In genomic region chr5:149097841-149098240, GRCm38 (mm10) we compare ENCODE assay signal across 26 mouse cellular contexts.
DNase-seq lines count a peak whose midpoint lies in the region; ATAC-seq and TF ChIP-seq lines count a peak whose summit lies in the region.
"Had no signal": no experiment of that assay in that cellular context is flagged by ENCODE, and none has a peak within 500 bp of the region (broad histone marks: within the 10 kb centered on the region; RNA-seq: fewer than 3 reads in every experiment).

No protein-coding gene starts in this region.

- no peaks in the 10 kb centered on the region for H3K36me3 ChIP-seq in liver, postnatal 0 days (replicated peaks; ENCODE audit: insufficient read depth, low read length)
- H3K36me3 ChIP-seq in liver, embryonic 11.5 days (ENCODE audit: control insufficient read depth, insufficient read depth, low read length) = no peaks in the 10 kb centered on the region
- H3K36me3 ChIP-seq in MEL (ENCODE audit: control insufficient read depth in 1 of 2, insufficient read depth in 2 of 2, low read length in 2 of 2) = no peaks in the 10 kb centered on the region
- H3K36me3 ChIP-seq: heart, embryonic 12.5 days; limb, embryonic 10.5 days; limb, embryonic 15.5 days had no signal

- H3K4me2 ChIP-seq in liver, postnatal 0 days (ENCODE audit: low read depth, low read length) = no peak overlapping the region
- no peak overlapping the region for H3K4me2 ChIP-seq in liver, embryonic 11.5 days
- H3K4me2 ChIP-seq: forebrain, embryonic 13.5 days; heart, embryonic 12.5 days; hindbrain, embryonic 14.5 days; limb, embryonic 15.5 days had no signal

- H3K9ac ChIP-seq in liver, postnatal 0 days (replicated peaks) = no peak overlapping the region
- H3K9ac ChIP-seq in liver, embryonic 11.5 days (ENCODE audit: low read depth, low read length) = no peak overlapping the region
- no peak overlapping the region for H3K9ac ChIP-seq in MEL (ENCODE audit: control insufficient read depth, low read depth, low read length, poor library complexity, severe bottlenecking)
- H3K9ac ChIP-seq: forebrain, embryonic 13.5 days; heart, embryonic 12.5 days; hindbrain, embryonic 14.5 days; limb, embryonic 15.5 days had no signal

- no peak for TF ChIP-seq RAD21 in MEL (IDR thresholded peaks at IDR 0.05; ENCODE audit: low read depth, low read length)

- no peak for ATAC-seq in liver, postnatal 0 days
- ATAC-seq in liver, embryonic 11.5 days (replicated peaks; ENCODE audit: low FRiP score) = no peak
- ATAC-seq: forebrain, embryonic 13.5 days; intestine, postnatal 0 days; lung, postnatal 0 days had no signal

- TF ChIP-seq POLR2A in MEL (IDR thresholded peaks at IDR 0.05; ENCODE audit: control insufficient read depth in 1 of 2, insufficient read depth in 1 of 2, low read depth in 1 of 2, low read length in 2 of 2, poor library complexity in 1 of 2) = no peak

- no peak for TF ChIP-seq EP300 in liver, postnatal 0 days (IDR thresholded peaks at IDR 0.05; ENCODE audit: low read depth)
- TF ChIP-seq EP300 in MEL (IDR thresholded peaks at IDR 0.05; ENCODE audit: low read depth in 1 of 2, low read length in 2 of 2) = no peak

- 71% methylated on average over 5 of the region's 5 CpGs for WGBS in liver, postnatal 0 days (ENCODE audit: insufficient replicate concordance)
- 82% methylated on average over 5 of the region's 5 CpGs for WGBS in liver, embryonic 11.5 days

- no peaks in the 10 kb centered on the region for H3K79me2 ChIP-seq in MEL (ENCODE audit: control insufficient read depth, insufficient read depth, low read length, poor library complexity)

- H3K4me1 ChIP-seq in liver, postnatal 0 days (ENCODE audit: insufficient read depth) = peaks cover 3% of the 10 kb centered on the region; the same call in 1 of the 2 replicates
- 0 out of 2 replicates have a peak, but pooled peaks cover 2% of the 10 kb centered on the region for H3K4me1 ChIP-seq in liver, embryonic 11.5 days (replicated peaks; ENCODE audit: control insufficient read depth, insufficient read depth, low read length)
- H3K4me1 ChIP-seq in MEL (ENCODE audit: control insufficient read depth in 1 of 2, insufficient read depth in 2 of 2, low read length in 2 of 2) = no peaks in the 10 kb centered on the region
- H3K4me1 ChIP-seq: forebrain, embryonic 13.5 days; limb, embryonic 15.5 days had no signal

- TF ChIP-seq CTCF in liver, postnatal 0 days (IDR thresholded peaks at IDR 0.05; ENCODE audit: low read depth) = peak; percentile 19; the same call in 1 of the 2 replicates
- TF ChIP-seq CTCF in MEL (IDR thresholded peaks at IDR 0.05 in 2 of 3, conservative IDR thresholded peaks at IDR 0.05 in 1 of 3; ENCODE audit: control insufficient read depth in 1 of 3, insufficient read depth in 1 of 3, low read depth in 2 of 3, low read length in 3 of 3, poor library complexity in 1 of 3, severe bottlenecking in 1 of 3) = peak in 1 of 3 experiments; percentile 26; a peak in 2 of 6 replicates

- no peaks in the 10 kb centered on the region for H3K27me3 ChIP-seq in liver, postnatal 0 days (ENCODE audit: insufficient read depth, low read length)
- no peaks in the 10 kb centered on the region for H3K27me3 ChIP-seq in liver, embryonic 11.5 days (replicated peaks; ENCODE audit: control insufficient read depth, insufficient read depth, low read length)
- H3K27me3 ChIP-seq in MEL (ENCODE audit: control insufficient read depth in 1 of 2, insufficient read depth in 2 of 2, low read length in 2 of 2) = no peaks in the 10 kb centered on the region
- H3K27me3 ChIP-seq: forebrain, embryonic 13.5 days; heart, embryonic 12.5 days; limb, embryonic 15.5 days had no signal

- DNase-seq in liver, postnatal 0 days = no peak
- no peak for DNase-seq in liver, embryonic 11.5 days (ENCODE audit: low spot score)
- DNase-seq in MEL (ENCODE audit: low read depth, low spot score) = no peak
- peak; percentile 34 to 45 for DNase-seq in thymus, postnatal 10 days (ENCODE audit: low spot score in 2 of 2)
- no peak for DNase-seq in ovary, adult 18-20 months (ENCODE audit: low spot score)
- no peak for DNase-seq in cerebellum, postnatal 36 days
- DNase-seq in adrenal gland, postnatal 14 days = no peak
- DNase-seq: adrenal gland, postnatal 36 days; cerebellum, adult 18-20 months; cerebellum, postnatal 14 days; gastrocnemius, postnatal 25 days; heart, adult 18-20 months; heart, postnatal 4 days; kidney, adult 9 months; kidney, postnatal 10 days; midbrain, embryonic 14.5 days; retina, postnatal 1 day; right cerebral cortex, postnatal 14 days had no signal

- no peak overlapping the region for H3K27ac ChIP-seq in liver, postnatal 0 days (ENCODE audit: low read depth)
- H3K27ac ChIP-seq in liver, embryonic 11.5 days (ENCODE audit: low read depth, low read length) = no peak overlapping the region
- no peak overlapping the region for H3K27ac ChIP-seq in MEL (ENCODE audit: control insufficient read depth, low read depth, low read length)
- H3K27ac ChIP-seq: forebrain, embryonic 13.5 days; hindbrain, embryonic 14.5 days; limb, embryonic 10.5 days; limb, embryonic 15.5 days; macrophage had no signal

- no peaks in the 10 kb centered on the region; the same call in 1 of the 2 replicates for H3K9me3 ChIP-seq in liver, postnatal 0 days (ENCODE audit: low read length)
- H3K9me3 ChIP-seq in liver, embryonic 11.5 days (ENCODE audit: control insufficient read depth, low read length) = no peaks in the 10 kb centered on the region
- H3K9me3 ChIP-seq in MEL (replicated peaks; ENCODE audit: insufficient read depth, low read length) = no peaks in the 10 kb centered on the region
- H3K9me3 ChIP-seq: forebrain, embryonic 13.5 days; limb, embryonic 10.5 days; limb, embryonic 15.5 days had no signal

- no peak overlapping the region for H3K4me3 ChIP-seq in liver, postnatal 0 days (ENCODE audit: low read depth, low read length)
- no peak overlapping the region for H3K4me3 ChIP-seq in liver, embryonic 11.5 days (ENCODE audit: low read depth, low read length)
- no peak overlapping the region for H3K4me3 ChIP-seq in MEL (ENCODE audit: control insufficient read depth in 1 of 2, insufficient read depth in 1 of 2, low read depth in 2 of 2, low read length in 2 of 2)
- H3K4me3 ChIP-seq: forebrain, embryonic 13.5 days; heart, embryonic 12.5 days; limb, embryonic 10.5 days; limb, embryonic 15.5 days had no signal

TF ChIP-seq in MEL, 35 proteins besides CTCF, POLR2A, EP300 and RAD21:
- TF ChIP-seq ZC3H11A (IDR thresholded peaks at IDR 0.05; ENCODE audit: low read depth, low read length) (no peak), KAT2A (conservative IDR thresholded peaks at IDR 0.05; ENCODE audit: low read depth, low read length) (no peak), SMC3 (IDR thresholded peaks at IDR 0.05; ENCODE audit: low read depth, low read length) (peak; percentile 45), MYC (IDR thresholded peaks at IDR 0.05; ENCODE audit: low read depth, low read length) (no peak)

Comparison
In these comparisons a context has a peak if more than half of its experiments do, and no peak if none do; other contexts are left out.
1. DNase-seq: peak in thymus, postnatal 10 days (2 of 2); none in liver, postnatal 0 days (single experiment), liver, embryonic 11.5 days (single experiment), MEL (single experiment), ovary, adult 18-20 months (single experiment), cerebellum, postnatal 36 days (0 of 2) and adrenal gland, postnatal 14 days (single experiment).